Mouse (Mus musculus) CH12.LX (cell line): Measurements from ENCODE around the gene Fndc5. TPM values are rescaled to one million over a fixed set of nuclear protein-coding genes. Genes with fewer than 3 reads are reported as not detected.

Source experiments
- DNase-seq: peaks from one replicate; pipeline ENCODE4 v3.0.0-alpha.2; 2013; ENCODE audit errors: extremely low read depth
- H3K27ac ChIP-seq: 2 replicates; pipeline ENCODE4 v1.5.1; 2012; ENCODE audit warnings: low read depth, mild to moderate bottlenecking, control low read depth, moderate library complexity; ENCODE audit not compliant: insufficient read depth
- H3K27me3 ChIP-seq: replicated peaks from 2 replicates; pipeline ENCODE3; 2012; ENCODE audit warnings: inconsistent platforms
- H3K36me3 ChIP-seq, 2 experiments: replicated peaks in 1 of 2; 2 replicates each; pipeline versions ENCODE3 to v1.6.1; 2012; ENCODE audit warnings: inconsistent platforms in 1 of 2, low read length in 1 of 2, mild to moderate bottlenecking in 1 of 2, mixed read lengths in 1 of 2, moderate library complexity in 1 of 2; ENCODE audit not compliant: control insufficient read depth in 1 of 2, insufficient read depth in 1 of 2
- H3K4me1 ChIP-seq, 2 experiments: 2 replicates each; pipeline ENCODE4 v1.6.1; 2012; ENCODE audit warnings: inconsistent platforms in 1 of 2, moderate library complexity in 1 of 2; ENCODE audit not compliant: insufficient read depth in 2 of 2, control insufficient read depth in 1 of 2
- H3K4me2 ChIP-seq: 2 replicates; pipeline ENCODE4 v1.6.1; 2012; ENCODE audit warnings: low read depth, mild to moderate bottlenecking, control low read depth; ENCODE audit not compliant: poor library complexity, insufficient read depth, severe bottlenecking
- H3K4me3 ChIP-seq, 3 experiments: fragments of 150-350 bp in 1 of 3; sonication (generic) in 1 of 3; replicated peaks in 1 of 3; 2 replicates each; pipeline versions ENCODE3 to v1.5.1; 2011 to 2012; ENCODE audit warnings: low read depth in 2 of 3, low read length in 2 of 3, mild to moderate bottlenecking in 2 of 3, moderate library complexity in 2 of 3, control low read depth in 1 of 3, improper control_type of control experiment in 1 of 3, inconsistent platforms in 1 of 3, mixed read lengths in 1 of 3; ENCODE audit not compliant: poor library complexity in 1 of 3
- H3K79me2 ChIP-seq: replicated peaks from 2 replicates; pipeline ENCODE4 v1.6.1; 2012; ENCODE audit warnings: mild to moderate bottlenecking, moderate library complexity; ENCODE audit not compliant: control insufficient read depth, poor library complexity, insufficient read depth, severe bottlenecking; ENCODE audit errors: extremely low read depth
- H3K9ac ChIP-seq: 2 replicates; pipeline ENCODE4 v1.6.1; 2012; ENCODE audit warnings: low read depth, mild to moderate bottlenecking, control low read depth, moderate library complexity; ENCODE audit not compliant: insufficient read depth
- H3K9me3 ChIP-seq: replicated peaks from 2 replicates; pipeline ENCODE3; 2012; ENCODE audit warnings: low read length, inconsistent platforms, mixed read lengths
- BHLHE40 ChIP-seq: IDR thresholded peaks from 2 replicates; pipeline ENCODE4 v1.6.1; 2011; ENCODE audit warnings: mild to moderate bottlenecking, low read depth, low read length, improper control_type of control experiment
- CHD1 ChIP-seq: IDR thresholded peaks from 2 replicates; pipeline ENCODE4 v1.6.1; 2012; ENCODE audit warnings: low read depth, low read length, improper control_type of control experiment, inconsistent platforms
- CHD2 ChIP-seq: IDR thresholded peaks from 2 replicates; pipeline ENCODE4 v1.6.1; 2011; ENCODE audit warnings: low read length, improper control_type of control experiment
- CTCF ChIP-seq, 2 experiments: IDR thresholded peaks in 1 of 2; conservative IDR thresholded peaks in 1 of 2; 2 replicates each; pipeline ENCODE4 v1.5.1; 2011 to 2012; ENCODE audit warnings: low read depth in 2 of 2, low read length in 2 of 2, improper control_type of control experiment in 1 of 2, inconsistent platforms in 1 of 2, mild to moderate bottlenecking in 1 of 2, moderate library complexity in 1 of 2
- HCFC1 ChIP-seq: IDR thresholded peaks from 2 replicates; pipeline ENCODE4 v1.6.1; 2012; ENCODE audit warnings: low read depth, mild to moderate bottlenecking, inconsistent platforms, low read length, improper control_type of control experiment
- IRF4 ChIP-seq: IDR thresholded peaks from 2 replicates; pipeline ENCODE4 v1.6.1; 2014; ENCODE audit warnings: low read depth, mild to moderate bottlenecking, inconsistent platforms, low read length, improper control_type of control experiment
- JUN ChIP-seq: IDR thresholded peaks from 2 replicates; pipeline ENCODE4 v1.6.1; 2011; ENCODE audit warnings: low read depth, mild to moderate bottlenecking, low read length, improper control_type of control experiment, moderate library complexity; ENCODE audit not compliant: insufficient read depth
- JUND ChIP-seq: conservative IDR thresholded peaks from 2 replicates; pipeline ENCODE4 v1.6.1; 2011; ENCODE audit warnings: low read depth, low read length, improper control_type of control experiment
- KAT2A ChIP-seq: IDR thresholded peaks from 2 replicates; pipeline ENCODE4 v1.6.1; 2012; ENCODE audit warnings: low read length, improper control_type of control experiment, inconsistent platforms; ENCODE audit not compliant: insufficient replicate concordance
- MAX ChIP-seq: IDR thresholded peaks from 2 replicates; pipeline ENCODE4 v1.6.1; 2011; ENCODE audit warnings: low read length, improper control_type of control experiment
- MAZ ChIP-seq: IDR thresholded peaks from 2 replicates; pipeline ENCODE4 v1.6.1; 2012; ENCODE audit warnings: low read depth, mild to moderate bottlenecking, inconsistent platforms, low read length, improper control_type of control experiment, moderate library complexity
- MEF2A ChIP-seq: IDR thresholded peaks from 2 replicates; pipeline ENCODE4 v1.6.1; 2014; ENCODE audit warnings: low read depth, mild to moderate bottlenecking, inconsistent platforms, low read length, improper control_type of control experiment, borderline replicate concordance
- MYC ChIP-seq: IDR thresholded peaks from 2 replicates; pipeline ENCODE4 v1.6.1; 2011; ENCODE audit warnings: low read depth, mild to moderate bottlenecking, improper control_type of control experiment, low read length
- NELFE ChIP-seq: IDR thresholded peaks from 2 replicates; pipeline ENCODE4 v1.6.1; 2011; ENCODE audit warnings: low read depth, low read length, improper control_type of control experiment
- POLR2A ChIP-seq: IDR thresholded peaks from 2 replicates; pipeline ENCODE4 v1.6.1; 2011; ENCODE audit warnings: low read depth, mild to moderate bottlenecking, improper control_type of control experiment, low read length
- POLR2AphosphoS2 ChIP-seq: IDR thresholded peaks from 2 replicates; pipeline ENCODE4 v1.6.1; 2011; ENCODE audit warnings: low read depth, low read length, improper control_type of control experiment
- SIN3A ChIP-seq: IDR thresholded peaks from 2 replicates; pipeline ENCODE4 v1.6.1; 2012; ENCODE audit warnings: low read length, improper control_type of control experiment, inconsistent platforms
- SMC3 ChIP-seq: IDR thresholded peaks from 2 replicates; pipeline ENCODE4 v1.6.1; 2011; ENCODE audit warnings: low read depth, low read length, improper control_type of control experiment
- TBP ChIP-seq: conservative IDR thresholded peaks from 2 replicates; pipeline ENCODE4 v1.6.1; 2011; ENCODE audit warnings: low read depth, low read length, improper control_type of control experiment
- TCF12 ChIP-seq: IDR thresholded peaks from 2 replicates; pipeline ENCODE4 v1.6.1; 2014; ENCODE audit warnings: low read depth, mild to moderate bottlenecking, inconsistent platforms, low read length, improper control_type of control experiment
- UBTF ChIP-seq: IDR thresholded peaks from 2 replicates; pipeline ENCODE4 v1.6.1; 2012; ENCODE audit warnings: low read depth, mild to moderate bottlenecking, inconsistent platforms, low read length, improper control_type of control experiment, moderate library complexity
- USF1 ChIP-seq: IDR thresholded peaks from 2 replicates; pipeline ENCODE4 v1.6.1; 2014; ENCODE audit warnings: low read depth, mild to moderate bottlenecking, inconsistent platforms, low read length, improper control_type of control experiment
- ZKSCAN1 ChIP-seq: IDR thresholded peaks from 2 replicates; pipeline ENCODE4 v1.6.1; 2012; ENCODE audit warnings: low read depth, inconsistent platforms, low read length, improper control_type of control experiment, borderline replicate concordance
- dilution Hi-C: fragments of 300-500 bp; cut with MboI; formaldehyde crosslinking; loops from 2 replicates; pipeline ENCODE4 v1.14.3; 2020; ENCODE audit warnings: low sequenced_read_pairs; ENCODE audit not compliant: extremely low pct_unique_long_range_greater_than_20kb, extremely low pct_ligation_motif_present
- in situ Hi-C: fragments of 300-500 bp; cut with MboI; formaldehyde crosslinking; loops from 3 replicates; pipeline ENCODE4 v1.14.3; 2019; ENCODE audit warnings: low sequenced_read_pairs, low pct_ligation_motif_present, low pct_unique_long_range_greater_than_20kb, mixed read lengths
- polyA plus RNA-seq: library from polyadenylated mRNA; unstranded; fragments of >175 nt; gene quantifications from 2 replicates; pipeline ENCODE4 v1.2.1, GENCODE M21; 2012; ENCODE audit warnings: low read depth; ENCODE audit not compliant: insufficient read length
- total RNA-seq, 2 experiments: library from RNA; depleted of rRNA; stranded (reverse); fragments of 300-350 nt in 1 of 2; fragments of >200 nt in 1 of 2; gene quantifications; 2 replicates each; pipeline ENCODE4 v1.2.3; 2012 to 2014

Gene Fndc5
- total RNA-seq (2012; rRNA removed) (0.17 and 0.21 TPM in 2 replicates), total RNA-seq (2014; rRNA removed) (0.08 TPM in 1 of 2 replicates, not detected in the other), polyA plus RNA-seq (0.26 and 0.33 TPM in 2 replicates)

GRCm38 (mm10) chr4:129136579-129137391 is at the start of gene Fndc5:
Gene Fndc5 (plus strand): TSS chr4:129136999.
- in situ Hi-C loops (loop anchor here (10.0 kb wide), 2 partner anchors 48 to 318 kb away; partner anchors contain the start of genes S100pbp and Yars), dilution Hi-C loops (no loop called here)
- H3K27me3 ChIP-seq, result peaks cover 27% of the 10 kb centered on the region

DNA sequence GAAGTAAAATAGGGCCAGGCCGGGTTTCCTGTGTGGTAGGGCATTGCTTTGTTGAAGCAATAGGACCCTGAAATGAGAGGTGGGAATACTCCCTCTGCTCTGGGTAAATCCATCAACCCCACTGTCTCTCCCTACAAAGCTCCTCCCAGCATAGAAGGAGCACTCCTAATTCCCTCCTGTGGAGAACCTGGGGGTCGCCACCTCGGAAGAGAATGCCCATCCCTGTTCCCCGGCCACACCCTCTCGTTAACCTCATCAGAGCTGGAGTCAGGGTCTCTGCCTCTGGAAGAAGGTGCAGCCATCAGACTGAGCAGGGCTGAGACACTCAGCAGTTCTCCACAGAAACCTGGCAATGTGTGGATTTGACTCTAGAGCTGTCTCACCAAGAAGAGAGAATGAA is 48.9 kb upstream of the Fndc5 start:
- H3K4me1 ChIP-seq, result no peaks in the 10 kb centered on the region; a peak in 1 of 4 replicates
- dilution Hi-C loops, result no loop called here
- H3K4me2 ChIP-seq, result no peak overlapping the region

More at GRCm38 (mm10) chr4:129136579-129137391, at the start of gene Fndc5:
- DNase-seq, result no peak
- peaks cover 0 to 8% of the 10 kb centered on the region in 2 experiments for H3K36me3 ChIP-seq
- H3K4me1 ChIP-seq, result peaks cover 13 to 36% of the 10 kb centered on the region in 2 experiments
- H3K27ac ChIP-seq, result no peak within 1 kb of the TSS
- H3K9me3 ChIP-seq, result no peaks in the 10 kb centered on the region
- TF ChIP-seq MYC (no peak), SIN3A (no peak), MAZ (no peak), CHD2 (no peak), KAT2A (no peak), SMC3 (no peak), USF1 (no peak), MAX (no peak)
- peak within 1 kb of the TSS in 1 of 3 experiments; percentile 17 for H3K4me3 ChIP-seq
- peak within 1 kb of the TSS; percentile 25; the same call in 1 of the 2 replicates for H3K9ac ChIP-seq
- no peaks in the 10 kb centered on the region for H3K79me2 ChIP-seq
- peak within 1 kb of the TSS; percentile 31 for H3K4me2 ChIP-seq

More for the DNA sequence above, 48.9 kb upstream of the Fndc5 start:
- Histone ChIP-seq H3K36me3 (peaks cover 12 to 40% of the 10 kb centered on the region in 2 experiments), H3K27ac (no peak overlapping the region), H3K4me3 (no peak overlapping the region), H3K9ac (no peak overlapping the region), H3K79me2 (no peaks in the 10 kb centered on the region), H3K9me3 (no peaks in the 10 kb centered on the region), H3K27me3 (no peaks in the 10 kb centered on the region)
- no peak for DNase-seq
- TF ChIP-seq JUND (no peak), CHD1 (no peak), UBTF (no peak), IRF4 (no peak), TCF12 (no peak), JUN (no peak), MYC (no peak), POLR2AphosphoS2 (no peak), CTCF (conservative IDR thresholded peaks at IDR 0.05 in 1 of 2, IDR thresholded peaks at IDR 0.05 in 1 of 2; ENCODE audit: low read depth in 2 of 2, low read length in 2 of 2) (no peak), USF1 (no peak), ZKSCAN1 (no peak), MEF2A (no peak), POLR2A (no peak), SMC3 (no peak), TBP (no peak), NELFE (no peak), CHD2 (no peak), KAT2A (no peak), HCFC1 (no peak), BHLHE40 (no peak)
- in situ Hi-C loops, result loop anchor here (10.0 kb wide), 1 partner anchor 373 kb away; no protein-coding TSS in a partner anchor
